Mouse (Mus musculus) midbrain, embryonic 10.5 days (tissue): Measurements from ENCODE around the gene Vwa7. TPM values are rescaled to one million over a fixed set of nuclear protein-coding genes. Genes with fewer than 3 reads are reported as not detected.
"Not testable (repeated sequence)": the region's sequence is repeated elsewhere in the genome, so short reads cannot be mapped to it uniquely, and the experiment has no call there.

Source experiments
- DNase-seq: peaks from one replicate; pipeline ENCODE4 v3.0.0-alpha.2; 2017; ENCODE audit warnings: low spot score
- H3K27ac ChIP-seq: fragments of 300-500 bp; sonication (generic); replicated peaks from 2 replicates; pipeline ENCODE4 v1.5.1; 2016; ENCODE audit warnings: mild to moderate bottlenecking
- H3K27me3 ChIP-seq: fragments of 300-500 bp; sonication (generic); 2 replicates; pipeline ENCODE4 v1.6.1; 2016; ENCODE audit warnings: low read depth, mild to moderate bottlenecking; ENCODE audit not compliant: poor library complexity, severe bottlenecking
- H3K36me3 ChIP-seq: fragments of 300-500 bp; sonication (generic); 2 replicates; pipeline ENCODE4 v1.6.1; 2016; ENCODE audit warnings: mild to moderate bottlenecking, moderate library complexity
- H3K4me1 ChIP-seq: fragments of 300-500 bp; sonication (generic); 2 replicates; pipeline ENCODE4 v1.6.1; 2016
- H3K4me3 ChIP-seq: fragments of 300-500 bp; sonication (generic); 2 replicates; pipeline ENCODE4 v1.5.1; 2016; ENCODE audit warnings: mild to moderate bottlenecking, moderate library complexity
- H3K9me3 ChIP-seq: fragments of 300-500 bp; sonication (generic); replicated peaks from 2 replicates; pipeline ENCODE4 v1.6.1; 2016; ENCODE audit warnings: mild to moderate bottlenecking
- WGBS: fragments of 180-500 bp; shearing (Covaris S2); methylation state at CpG from one replicate; pipeline ENCODE4 v1.1.7; 2016; 5-methylcytosine and 5-hydroxymethylcytosine counted together
- polyA plus RNA-seq: library from polyadenylated mRNA; unstranded; fragments of >200 nt; fragmentation: Nextera tagmentation; extraction: Ambion mirVana; gene quantifications from 2 replicates; pipeline ENCODE4 v1.2.1, GENCODE M21; 2016

Gene Vwa7
- polyA plus RNA-seq, 1 experiment from 2014 or later: 0.28 TPM

- Histone ChIP-seq H3K27ac (0 out of 2 replicates have a peak overlapping the region, but pooled peaks have one; percentile 98), H3K4me3 (peak overlapping the region; percentile 86), H3K36me3 (peaks cover 64% of the 10 kb centered on the region), H3K27me3 (no peaks in the 10 kb centered on the region), H3K4me1 (peaks cover 56% of the 10 kb centered on the region), H3K9me3 (no peaks in the 10 kb centered on the region)
- DNase-seq: no peak
- WGBS: 84% methylated on average over 9 of the region's 9 CpGs
Measured at GRCm38 (mm10) chr17:35003022-35003838, 13.1 kb upstream of the Vwa7 start.

- Histone ChIP-seq H3K4me3 (peak overlapping the region; percentile 10; the same call in 1 of the 2 replicates), H3K9me3 (no peaks in the 10 kb centered on the region), H3K27ac (no peak overlapping the region), H3K4me1 (peaks cover 47% of the 10 kb centered on the region), H3K36me3 (peaks cover 64% of the 10 kb centered on the region), H3K27me3 (no peaks in the 10 kb centered on the region)
- no peak for DNase-seq
- WGBS: 96% methylated on average over 17 of the region's 17 CpGs
Measured at GRCm38 (mm10) chr17:35004075-35004717, 12.2 kb upstream of the Vwa7 start.

GRCm38 (mm10) chr17:35005158-35005557, 11.2 kb upstream of the Vwa7 start:
- WGBS: 91% methylated on average over 10 of the region's 10 CpGs
- Histone ChIP-seq H3K27ac (no peak overlapping the region), H3K4me1 (peaks cover 37% of the 10 kb centered on the region), H3K36me3 (peaks cover 73% of the 10 kb centered on the region), H3K27me3 (no peaks in the 10 kb centered on the region), H3K4me3 (peak overlapping the region; percentile 10; the same call in 1 of the 2 replicates), H3K9me3 (no peaks in the 10 kb centered on the region)
- no peak for DNase-seq

GRCm38 (mm10) chr17:35005902-35006301, 10.5 kb upstream of the Vwa7 start:
- Histone ChIP-seq H3K36me3 (peaks cover 81% of the 10 kb centered on the region), H3K4me1 (peaks cover 32% of the 10 kb centered on the region)
- H3K27ac ChIP-seq, H3K27me3 ChIP-seq, H3K9me3 ChIP-seq, DNase-seq, H3K4me3 ChIP-seq: not testable (repeated sequence)
- WGBS: 94% methylated on average over 4 of the region's 5 CpGs

GRCm38 (mm10) chr17:35007387-35007991, 8.9 kb upstream of the Vwa7 start:
- H3K27me3 ChIP-seq: no peaks in the 10 kb centered on the region
- no peak overlapping the region for H3K4me3 ChIP-seq
- 94% methylated on average over 7 of the region's 7 CpGs for WGBS
- peaks cover 17% of the 10 kb centered on the region for H3K4me1 ChIP-seq
- H3K27ac ChIP-seq: no peak overlapping the region
- H3K36me3 ChIP-seq: peaks cover 94% of the 10 kb centered on the region
- no peaks in the 10 kb centered on the region for H3K9me3 ChIP-seq
- DNase-seq: no peak

- Histone ChIP-seq H3K27me3 (no peaks in the 10 kb centered on the region), H3K4me3 (no peak overlapping the region), H3K27ac (no peak overlapping the region), H3K36me3 (peaks cover 98% of the 10 kb centered on the region), H3K4me1 (0 out of 2 replicates have a peak, but pooled peaks cover 1% of the 10 kb centered on the region), H3K9me3 (no peaks in the 10 kb centered on the region)
- DNase-seq: no peak
- WGBS: 89% methylated on average over 7 of the region's 7 CpGs
Measured at GRCm38 (mm10) chr17:35009586-35009985, 6.8 kb upstream of the Vwa7 start.

- H3K4me3 ChIP-seq: no peak overlapping the region
- no peak for DNase-seq
- no peaks in the 10 kb centered on the region for H3K9me3 ChIP-seq
- no peaks in the 10 kb centered on the region for H3K4me1 ChIP-seq
- no peaks in the 10 kb centered on the region for H3K27me3 ChIP-seq
- H3K36me3 ChIP-seq: peaks cover 100% of the 10 kb centered on the region
- no peak overlapping the region for H3K27ac ChIP-seq
- WGBS: 93% methylated on average over 8 of the region's 8 CpGs
Measured at GRCm38 (mm10) chr17:35011440-35011839, 4.9 kb upstream of the Vwa7 start.

- H3K9me3 ChIP-seq: no peaks in the 10 kb centered on the region
- H3K4me3 ChIP-seq: no peak overlapping the region
- no peak overlapping the region for H3K27ac ChIP-seq
- H3K4me1 ChIP-seq: no peaks in the 10 kb centered on the region
- 94% methylated on average over 13 of the region's 13 CpGs for WGBS
- DNase-seq: no peak
- H3K27me3 ChIP-seq: no peaks in the 10 kb centered on the region
- H3K36me3 ChIP-seq: peaks cover 100% of the 10 kb centered on the region
Measured at GRCm38 (mm10) chr17:35012430-35012829, 3.9 kb upstream of the Vwa7 start.

- Histone ChIP-seq H3K4me1 (no peaks in the 10 kb centered on the region), H3K36me3 (peaks cover 100% of the 10 kb centered on the region), H3K27ac (no peak overlapping the region), H3K4me3 (no peak overlapping the region), H3K9me3 (no peaks in the 10 kb centered on the region), H3K27me3 (no peaks in the 10 kb centered on the region)
- no peak for DNase-seq
- 92% methylated on average over 6 of the region's 6 CpGs for WGBS
Measured at GRCm38 (mm10) chr17:35013221-35013620, 3.2 kb upstream of the Vwa7 start.

- no peaks in the 10 kb centered on the region for H3K27me3 ChIP-seq
- WGBS: 93% methylated on average over 16 of the region's 16 CpGs
- peaks cover 90% of the 10 kb centered on the region for H3K36me3 ChIP-seq
- no peak overlapping the region for H3K27ac ChIP-seq
- H3K4me3 ChIP-seq: no peak overlapping the region
- no peaks in the 10 kb centered on the region for H3K4me1 ChIP-seq
- DNase-seq: no peak
- H3K9me3 ChIP-seq: no peaks in the 10 kb centered on the region
Measured at GRCm38 (mm10) chr17:35015296-35015695, 1.1 kb upstream of the Vwa7 start.

- 83% methylated on average over 10 of the region's 10 CpGs for WGBS
- no peaks in the 10 kb centered on the region for H3K9me3 ChIP-seq
- peaks cover 73% of the 10 kb centered on the region for H3K36me3 ChIP-seq
- peaks cover 17% of the 10 kb centered on the region for H3K4me1 ChIP-seq
- no peak overlapping the region for H3K4me3 ChIP-seq
- H3K27me3 ChIP-seq: no peaks in the 10 kb centered on the region
- H3K27ac ChIP-seq: no peak overlapping the region
- no peak for DNase-seq
Measured at GRCm38 (mm10) chr17:35016791-35017705, 669 bp downstream of the Vwa7 start.

- Histone ChIP-seq H3K4me3 (0 out of 2 replicates have a peak overlapping the region, but pooled peaks have one; percentile 1), H3K4me1 (peaks cover 20% of the 10 kb centered on the region), H3K9me3 (no peaks in the 10 kb centered on the region), H3K27me3 (no peaks in the 10 kb centered on the region), H3K36me3 (peaks cover 67% of the 10 kb centered on the region), H3K27ac (no peak overlapping the region)
- 75% methylated on average over 14 of the region's 14 CpGs for WGBS
- no peak for DNase-seq
Measured at GRCm38 (mm10) chr17:35017706-35018030, 1.3 kb downstream of the Vwa7 start.
